Mouse (Mus musculus) midbrain, postnatal 0 days (tissue): ENCODE results near the gene Dnmbp. TPM values are rescaled to one million over a fixed set of nuclear protein-coding genes. Genes with fewer than 3 reads are reported as not detected.

ENCODE experiments used
- ATAC-seq: fragments of 200-750 bp; cut with Nextera tagmentation; 2 replicates; pipeline ENCODE4 v1.8.0; 2017; ENCODE audit warnings: moderate number of reproducible peaks, mild to moderate bottlenecking, moderate TSS enrichment, moderate library complexity; ENCODE audit not compliant: low FRiP score
- DNase-seq: peaks from one replicate; pipeline ENCODE4 v3.0.0-alpha.2; 2015; ENCODE audit warnings: low spot score
- H3K27ac ChIP-seq: fragments of 300-500 bp; sonication (generic); 2 replicates; pipeline ENCODE4 v1.5.1; 2014; ENCODE audit warnings: low read depth, mild to moderate bottlenecking, low read length, mixed read lengths
- H3K27me3 ChIP-seq: fragments of 300-500 bp; sonication (generic); 2 replicates; pipeline ENCODE4 v1.6.1; 2014; ENCODE audit warnings: low read length, control low read depth, mixed read lengths; ENCODE audit not compliant: insufficient read depth
- H3K36me3 ChIP-seq: fragments of 300-500 bp; sonication (generic); 2 replicates; pipeline ENCODE4 v1.6.1; 2014; ENCODE audit warnings: low read length, control low read depth, mixed read lengths; ENCODE audit not compliant: insufficient read depth
- H3K4me1 ChIP-seq: fragments of 300-500 bp; sonication (generic); 2 replicates; pipeline ENCODE4 v1.6.1; 2014; ENCODE audit warnings: mild to moderate bottlenecking, control low read depth, antibody characterized with exemption, low read length, mixed read lengths; ENCODE audit not compliant: insufficient read depth
- H3K4me2 ChIP-seq: fragments of 300-500 bp; sonication (generic); 2 replicates; pipeline ENCODE4 v1.6.1; 2014; ENCODE audit warnings: low read depth, mild to moderate bottlenecking, low read length, mixed read lengths; ENCODE audit not compliant: poor library complexity, severe bottlenecking
- H3K4me3 ChIP-seq: fragments of 300-500 bp; sonication (generic); 2 replicates; pipeline ENCODE4 v1.5.1; 2014; ENCODE audit warnings: low read depth, mild to moderate bottlenecking, low read length, moderate library complexity
- H3K9ac ChIP-seq: fragments of 300-500 bp; sonication (generic); replicated peaks from 2 replicates; pipeline ENCODE4 v1.6.1; 2014; ENCODE audit warnings: mild to moderate bottlenecking, low read length, moderate library complexity, mixed read lengths; ENCODE audit not compliant: poor library complexity, severe bottlenecking
- H3K9me3 ChIP-seq: fragments of 300-500 bp; sonication (generic); 2 replicates; pipeline ENCODE4 v1.6.1; 2016; ENCODE audit warnings: low read length, control low read depth
- CTCF ChIP-seq: IDR thresholded peaks from 2 replicates; pipeline ENCODE4 v1.5.1; 2016; ENCODE audit warnings: antibody characterized with exemption, mild to moderate bottlenecking
- WGBS: fragments of 180-500 bp; shearing (Covaris S2); extraction: QIAGEN DNeasy Blood & Tissue Kit; methylation state at CpG from one replicate; pipeline ENCODE4 v1.1.7; 2014; 5-methylcytosine and 5-hydroxymethylcytosine counted together
- polyA plus RNA-seq: library from polyadenylated mRNA; unstranded; fragments of >200 nt; fragmentation: Nextera tagmentation; extraction: Ambion mirVana; gene quantifications from 2 replicates; pipeline ENCODE4 v1.2.1, GENCODE M21; 2015
- total RNA-seq: library from RNA; depleted of rRNA; stranded (reverse); fragments of >200 nt; gene quantifications from 2 replicates; pipeline ENCODE4 v1.2.3, GENCODE M21; 2014

Gene Dnmbp
- total and polyA plus RNA-seq, 2 experiments from 2014 or later: 5.6 to 11.7 TPM

- WGBS: 79% methylated on average over 5 of the region's 5 CpGs
Observed at GRCm38 (mm10) chr19:43927967-43928366, 12.0 kb downstream of the Dnmbp start.

DNA sequence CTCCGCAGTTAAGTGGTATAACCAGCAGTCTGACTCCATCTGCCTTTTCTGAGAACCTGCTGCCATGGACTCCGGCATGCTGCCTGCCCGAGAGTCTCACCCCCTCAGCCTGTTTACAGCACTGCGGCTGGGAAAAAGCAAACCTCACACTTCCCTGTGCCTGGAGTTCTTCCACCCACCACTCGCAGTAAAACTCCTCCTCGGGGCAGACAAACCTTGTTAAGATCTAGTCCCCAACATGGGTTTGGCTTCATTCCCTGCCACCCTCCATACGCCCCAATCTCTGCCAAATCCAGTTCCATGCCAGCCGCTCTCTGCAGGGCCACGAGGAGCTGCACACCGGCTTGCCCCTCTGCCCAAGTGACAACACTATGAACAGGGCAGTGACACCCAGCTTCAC lies 12.9 kb downstream of the Dnmbp start:
- WGBS: 73% methylated on average over 10 of the region's 10 CpGs
- no peaks in the 10 kb centered on the region for H3K36me3 ChIP-seq
- H3K4me3 ChIP-seq: no peak overlapping the region
- no peak overlapping the region for H3K4me2 ChIP-seq
- H3K9ac ChIP-seq: no peak overlapping the region
- H3K4me1 ChIP-seq: no peaks in the 10 kb centered on the region
- H3K27me3 ChIP-seq: no peaks in the 10 kb centered on the region
- H3K9me3 ChIP-seq: no peaks in the 10 kb centered on the region
- no peak overlapping the region for H3K27ac ChIP-seq
- ATAC-seq (no peak; the same call in 1 of the 2 replicates), DNase-seq (peak; percentile 46)
- TF ChIP-seq CTCF: no peak

More at GRCm38 (mm10) chr19:43927967-43928366, 12.0 kb downstream of the Dnmbp start:
- DNase-seq: no peak
- no peaks in the 10 kb centered on the region for H3K9me3 ChIP-seq
- H3K27ac ChIP-seq: no peak overlapping the region
- H3K4me2 ChIP-seq: no peak overlapping the region
- no peak for ATAC-seq
- no peaks in the 10 kb centered on the region for H3K4me1 ChIP-seq
- no peak overlapping the region for H3K4me3 ChIP-seq
- H3K36me3 ChIP-seq: no peaks in the 10 kb centered on the region
- TF ChIP-seq CTCF: no peak
- H3K9ac ChIP-seq: no peak overlapping the region
- H3K27me3 ChIP-seq: no peaks in the 10 kb centered on the region

DNA sequence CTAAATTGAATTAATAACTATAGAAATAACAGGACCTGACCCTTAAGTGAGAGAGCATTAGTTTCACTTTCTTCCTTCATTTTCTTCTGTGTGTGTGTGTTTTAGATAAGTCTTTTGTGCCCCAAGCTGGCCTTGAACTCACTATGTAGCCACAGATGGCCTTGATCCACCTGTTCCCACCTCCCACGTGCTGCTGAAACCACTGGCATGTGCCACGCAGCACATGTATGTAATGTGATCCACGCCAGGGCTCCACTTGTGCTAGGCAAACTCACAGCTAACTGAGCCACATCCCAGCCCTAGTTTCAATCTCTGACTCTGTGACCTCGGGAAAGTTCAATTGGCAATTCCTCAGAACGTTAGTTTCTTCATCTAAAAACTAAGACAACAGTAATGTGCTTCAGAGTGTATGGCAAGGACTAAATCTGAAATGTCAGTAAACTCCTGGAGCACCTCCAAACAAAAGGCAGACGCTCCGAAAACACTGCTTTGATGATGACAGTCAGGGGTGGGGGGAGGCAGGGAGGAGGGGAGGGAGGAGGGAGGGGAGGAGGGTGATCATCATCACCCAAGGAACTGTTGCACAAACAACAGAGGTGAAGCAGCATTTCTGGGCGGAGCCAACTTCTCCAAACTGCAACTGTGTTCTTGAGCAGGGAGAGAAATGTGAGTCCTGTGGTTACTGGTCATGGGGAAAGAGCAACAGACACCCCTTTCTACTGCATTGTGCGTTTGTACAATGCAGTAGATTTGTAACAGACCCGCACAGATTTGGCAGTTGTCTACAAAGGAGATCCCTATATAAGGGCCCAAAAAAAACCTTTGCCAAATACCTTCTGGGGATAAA lies 13.6 kb downstream of the Dnmbp start:
- Histone ChIP-seq H3K4me3 (no peak overlapping the region), H3K4me2 (no peak overlapping the region), H3K4me1 (no peaks in the 10 kb centered on the region), H3K36me3 (no peaks in the 10 kb centered on the region), H3K27ac (no peak overlapping the region), H3K9me3 (no peaks in the 10 kb centered on the region), H3K9ac (no peak overlapping the region), H3K27me3 (no peaks in the 10 kb centered on the region)
- TF ChIP-seq CTCF: no peak
- ATAC-seq (no peak), DNase-seq (no peak)
- 78% methylated on average over 10 of the region's 10 CpGs for WGBS

- no peak for ATAC-seq
- no peak for DNase-seq
- no peaks in the 10 kb centered on the region for H3K4me1 ChIP-seq
- no peaks in the 10 kb centered on the region for H3K9me3 ChIP-seq
- H3K36me3 ChIP-seq: no peaks in the 10 kb centered on the region
- H3K4me3 ChIP-seq: no peak overlapping the region
- no peak for TF ChIP-seq CTCF
- WGBS: 71% methylated on average over 8 of the region's 8 CpGs
- no peaks in the 10 kb centered on the region for H3K27me3 ChIP-seq
- no peak overlapping the region for H3K9ac ChIP-seq
- no peak overlapping the region for H3K4me2 ChIP-seq
- H3K27ac ChIP-seq: no peak overlapping the region
Observed at GRCm38 (mm10) chr19:43924361-43924760, 15.6 kb downstream of the Dnmbp start.

- peak; percentile 35; the same call in 1 of the 2 replicates for TF ChIP-seq CTCF
- ATAC-seq: no peak
- no peaks in the 10 kb centered on the region for H3K36me3 ChIP-seq
- H3K4me1 ChIP-seq: no peaks in the 10 kb centered on the region
- H3K9me3 ChIP-seq: no peaks in the 10 kb centered on the region
- H3K27ac ChIP-seq: no peak overlapping the region
- DNase-seq: no peak
- 93% methylated on average over 7 of the region's 7 CpGs for WGBS
- H3K9ac ChIP-seq: no peak overlapping the region
- no peak overlapping the region for H3K4me3 ChIP-seq
- H3K27me3 ChIP-seq: no peaks in the 10 kb centered on the region
- H3K4me2 ChIP-seq: no peak overlapping the region
Observed at GRCm38 (mm10) chr19:43922963-43923362, 17.0 kb downstream of the Dnmbp start.

GRCm38 (mm10) chr19:43921410-43921809 lies 18.6 kb downstream of the Dnmbp start:
- no peak for TF ChIP-seq CTCF
- Histone ChIP-seq H3K36me3 (no peaks in the 10 kb centered on the region), H3K4me3 (no peak overlapping the region), H3K4me1 (no peaks in the 10 kb centered on the region), H3K27ac (no peak overlapping the region), H3K4me2 (no peak overlapping the region), H3K9me3 (no peaks in the 10 kb centered on the region), H3K9ac (no peak overlapping the region), H3K27me3 (no peaks in the 10 kb centered on the region)
- ATAC-seq: no peak
- WGBS: 63% methylated on average over 13 of the region's 13 CpGs
- DNase-seq: no peak
